Mouse (Mus musculus) midbrain, embryonic 11.5 days (tissue): ENCODE results near the gene Mcm3ap. TPM values are rescaled to one million over a fixed set of nuclear protein-coding genes. Genes with fewer than 3 reads are reported as not detected.

Experiments
- ATAC-seq: fragments of 200-750 bp; cut with Nextera tagmentation; 2 replicates; pipeline ENCODE4 v1.8.0; 2017; ENCODE audit warnings: moderate TSS enrichment, moderate library complexity; ENCODE audit not compliant: low FRiP score
- DNase-seq: peaks from one replicate; pipeline ENCODE4 v3.0.0; 2015; ENCODE audit warnings: low spot score; ENCODE audit errors: missing footprints
- H3K27ac ChIP-seq: fragments of 300-500 bp; sonication (generic); 2 replicates; pipeline ENCODE4 v1.5.1; 2014; ENCODE audit warnings: low read depth, low read length
- H3K27me3 ChIP-seq: fragments of 300-500 bp; sonication (generic); 2 replicates; pipeline ENCODE4 v1.6.1; 2014; ENCODE audit warnings: mild to moderate bottlenecking, low read length, moderate library complexity, mixed read lengths; ENCODE audit not compliant: control insufficient read depth, insufficient read depth
- H3K36me3 ChIP-seq: fragments of 300-500 bp; sonication (generic); 2 replicates; pipeline ENCODE4 v1.6.1; 2014; ENCODE audit warnings: mild to moderate bottlenecking, low read length, moderate library complexity, mixed read lengths; ENCODE audit not compliant: control insufficient read depth, insufficient read depth
- H3K4me1 ChIP-seq: fragments of 300-500 bp; sonication (generic); 2 replicates; pipeline ENCODE4 v1.6.1; 2014; ENCODE audit warnings: low read length; ENCODE audit not compliant: control insufficient read depth, insufficient read depth
- H3K4me2 ChIP-seq: fragments of 300-500 bp; sonication (generic); 2 replicates; pipeline ENCODE4 v1.6.1; 2014; ENCODE audit warnings: mild to moderate bottlenecking, moderate library complexity
- H3K4me3 ChIP-seq: fragments of 300-500 bp; sonication (generic); 2 replicates; pipeline ENCODE4 v1.5.1; 2014; ENCODE audit warnings: low read depth, low read length
- H3K9ac ChIP-seq: fragments of 300-500 bp; sonication (generic); 2 replicates; pipeline ENCODE4 v1.6.1; 2014; ENCODE audit warnings: low read length
- H3K9me3 ChIP-seq: fragments of 300-500 bp; sonication (generic); 2 replicates; pipeline ENCODE4 v1.6.1; 2016; ENCODE audit warnings: low read length; ENCODE audit not compliant: control insufficient read depth
- WGBS: fragments of 180-500 bp; shearing (Covaris S2); extraction: QIAGEN DNeasy Blood & Tissue Kit; methylation state at CpG from one replicate; pipeline ENCODE4 v1.1.7; 2014; 5-methylcytosine and 5-hydroxymethylcytosine counted together
- polyA plus RNA-seq: library from polyadenylated mRNA; unstranded; fragments of >200 nt; fragmentation: Nextera tagmentation; extraction: Ambion mirVana; gene quantifications from 2 replicates; pipeline ENCODE4 v1.2.1, GENCODE M21; 2014

The Mcm3ap gene
- polyA plus RNA-seq, 1 experiment from 2014 or later = 66.8 TPM

DNA sequence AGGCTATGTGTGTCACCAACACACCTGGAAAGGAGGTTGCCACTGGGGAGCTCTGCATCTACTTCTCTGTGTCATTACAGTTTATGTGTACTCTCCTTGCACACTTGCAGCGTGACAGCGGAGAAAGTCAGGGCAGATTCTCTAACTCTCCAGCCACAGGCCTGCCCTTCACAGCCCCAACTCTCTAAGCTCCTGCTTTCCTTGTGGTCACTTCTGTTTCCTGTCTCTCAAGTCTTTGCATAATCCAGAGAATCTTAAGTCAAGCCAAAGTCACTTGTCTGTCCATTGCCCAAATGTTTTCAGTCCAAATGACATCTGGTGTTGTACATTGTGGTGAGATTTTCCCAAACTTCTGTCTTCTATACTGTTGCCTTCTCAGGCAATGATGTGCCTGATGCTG lies 17.6 kb downstream of the Mcm3ap start:
- DNase-seq = peak; percentile 65
- H3K27me3 ChIP-seq = no peaks in the 10 kb centered on the region
- H3K4me1 ChIP-seq = no peaks in the 10 kb centered on the region
- H3K9me3 ChIP-seq = no peaks in the 10 kb centered on the region
- no peak overlapping the region for H3K4me2 ChIP-seq
- H3K4me3 ChIP-seq = no peak overlapping the region
- H3K36me3 ChIP-seq = peaks cover 31% of the 10 kb centered on the region
- H3K9ac ChIP-seq = no peak overlapping the region
- no peak overlapping the region for H3K27ac ChIP-seq
- ATAC-seq = no peak
- 94% methylated on average over 2 of the region's 2 CpGs for WGBS

DNA sequence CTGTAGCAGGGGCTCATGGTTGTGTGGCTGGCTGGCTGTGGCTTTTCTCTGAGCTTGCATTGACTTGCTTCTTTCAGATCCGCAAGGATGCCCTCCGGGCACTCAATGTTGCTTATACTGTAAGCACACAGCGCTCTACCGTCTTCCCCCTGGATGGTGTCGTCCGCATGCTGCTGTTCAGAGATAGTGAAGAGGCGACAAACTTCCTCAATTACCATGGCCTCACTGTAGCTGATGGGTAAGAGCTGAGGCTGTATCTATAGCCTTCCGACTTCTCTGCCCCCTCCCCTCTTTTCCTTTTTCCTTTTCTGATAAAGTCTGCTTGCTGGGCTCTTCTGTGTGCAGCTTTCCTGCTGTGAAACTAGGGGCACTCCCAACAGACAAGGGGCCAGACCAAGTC lies 19.5 kb downstream of the Mcm3ap start:
- no peak overlapping the region for H3K4me2 ChIP-seq
- no peak overlapping the region for H3K27ac ChIP-seq
- no peaks in the 10 kb centered on the region for H3K9me3 ChIP-seq
- no peak overlapping the region for H3K4me3 ChIP-seq
- H3K36me3 ChIP-seq = peaks cover 23% of the 10 kb centered on the region
- H3K27me3 ChIP-seq = no peaks in the 10 kb centered on the region
- no peaks in the 10 kb centered on the region for H3K4me1 ChIP-seq
- no peak for DNase-seq
- H3K9ac ChIP-seq = no peak overlapping the region
- 97% methylated on average over 8 of the region's 8 CpGs for WGBS
- ATAC-seq = no peak

DNA sequence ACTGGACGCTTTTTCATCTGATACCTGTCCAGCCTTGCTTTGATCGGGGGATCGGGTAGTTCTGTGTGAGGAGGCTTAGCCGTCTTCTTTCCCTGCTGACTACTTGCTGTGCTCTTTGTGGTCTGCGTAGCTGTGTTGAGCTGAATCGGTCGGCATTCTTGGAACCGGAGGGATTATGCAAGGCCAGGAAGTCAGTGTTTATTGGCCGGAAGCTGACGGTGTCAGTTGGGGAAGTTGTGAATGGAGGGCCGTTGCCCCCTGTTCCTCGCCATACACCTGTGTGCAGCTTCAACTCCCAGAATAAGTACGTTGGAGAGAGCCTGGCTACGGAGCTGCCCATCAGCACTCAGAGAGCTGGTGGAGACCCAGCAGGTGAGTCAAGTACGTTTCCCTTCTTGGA lies 20.5 kb downstream of the Mcm3ap start:
- Histone ChIP-seq H3K27ac (no peak overlapping the region), H3K4me3 (no peak overlapping the region), H3K36me3 (peaks cover 23% of the 10 kb centered on the region), H3K27me3 (no peaks in the 10 kb centered on the region), H3K9ac (no peak overlapping the region), H3K4me1 (no peaks in the 10 kb centered on the region), H3K9me3 (no peaks in the 10 kb centered on the region), H3K4me2 (no peak overlapping the region)
- 93% methylated on average over 15 of the region's 15 CpGs for WGBS
- ATAC-seq (no peak), DNase-seq (peak; percentile 72)

GRCm38 (mm10) chr10:76493527-76493926 lies 24.8 kb downstream of the Mcm3ap start:
- Histone ChIP-seq H3K9me3 (no peaks in the 10 kb centered on the region), H3K4me1 (no peaks in the 10 kb centered on the region), H3K27me3 (no peaks in the 10 kb centered on the region), H3K4me3 (no peak overlapping the region), H3K9ac (no peak overlapping the region), H3K36me3 (peaks cover 17% of the 10 kb centered on the region), H3K27ac (no peak overlapping the region), H3K4me2 (no peak overlapping the region)
- 80% methylated on average over 1 of the region's 1 CpGs for WGBS
- no peak for ATAC-seq
- DNase-seq = no peak

DNA sequence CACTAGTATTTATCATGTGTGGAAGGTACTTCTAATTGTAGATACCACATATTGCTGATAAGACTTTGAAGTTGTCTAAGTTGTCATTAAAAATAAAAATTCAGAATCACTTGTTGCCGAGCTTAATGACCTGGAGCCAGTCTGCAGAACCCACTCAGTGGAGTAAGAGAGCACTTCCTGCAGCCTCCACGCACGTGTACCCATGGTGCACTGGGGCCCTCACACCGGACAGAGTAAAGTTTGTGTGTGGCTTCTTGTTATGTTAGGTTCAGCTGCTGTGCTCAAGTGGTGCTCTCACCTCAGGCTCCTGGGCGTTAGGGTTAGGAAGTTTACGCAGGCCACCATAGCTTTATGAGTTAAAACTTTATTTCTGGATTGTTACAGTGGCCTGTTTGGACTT lies 26.8 kb downstream of the Mcm3ap start:
- DNase-seq (peak; percentile 60), ATAC-seq (no peak)
- no peak overlapping the region for H3K27ac ChIP-seq
- no peaks in the 10 kb centered on the region for H3K27me3 ChIP-seq
- H3K4me2 ChIP-seq = no peak overlapping the region
- H3K4me3 ChIP-seq = no peak overlapping the region
- no peaks in the 10 kb centered on the region for H3K9me3 ChIP-seq
- 96% methylated on average over 6 of the region's 6 CpGs for WGBS
- no peak overlapping the region for H3K9ac ChIP-seq
- no peaks in the 10 kb centered on the region for H3K4me1 ChIP-seq
- peaks cover 8% of the 10 kb centered on the region for H3K36me3 ChIP-seq

GRCm38 (mm10) chr10:76496366-76496765 lies 27.6 kb downstream of the Mcm3ap start:
- Histone ChIP-seq H3K27me3 (no peaks in the 10 kb centered on the region), H3K27ac (no peak overlapping the region), H3K4me2 (no peak overlapping the region), H3K36me3 (peaks cover 8% of the 10 kb centered on the region), H3K9me3 (no peaks in the 10 kb centered on the region), H3K9ac (no peak overlapping the region), H3K4me1 (no peaks in the 10 kb centered on the region), H3K4me3 (no peak overlapping the region)
- ATAC-seq (no peak), DNase-seq (peak; percentile 72)
- WGBS = 96% methylated on average over 7 of the region's 7 CpGs

DNA sequence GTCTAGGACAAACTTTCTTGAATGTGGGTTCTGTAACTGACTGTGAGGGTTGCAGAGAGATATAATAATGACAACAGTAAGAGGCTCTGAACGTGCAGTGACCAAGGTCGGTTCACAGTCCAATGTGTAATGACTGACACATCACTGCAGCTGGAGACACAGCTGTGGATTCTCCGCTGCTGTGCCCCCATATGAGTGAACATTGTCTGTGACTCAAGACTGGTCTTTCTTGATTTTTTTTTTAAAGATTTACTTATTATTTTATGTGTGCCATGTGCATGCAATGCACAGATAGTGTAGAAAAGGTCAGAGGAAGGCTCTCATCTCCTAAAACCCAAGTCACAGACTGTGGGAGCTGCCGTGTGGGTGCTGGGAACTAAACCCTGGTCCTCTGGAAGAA lies 28.8 kb downstream of the Mcm3ap start:
- H3K27ac ChIP-seq = no peak overlapping the region
- H3K4me1 ChIP-seq = no peaks in the 10 kb centered on the region
- no peak overlapping the region for H3K9ac ChIP-seq
- peak; percentile 71 for DNase-seq
- H3K9me3 ChIP-seq = no peaks in the 10 kb centered on the region
- H3K4me2 ChIP-seq = no peak overlapping the region
- 91% methylated on average over 4 of the region's 4 CpGs for WGBS
- H3K27me3 ChIP-seq = no peaks in the 10 kb centered on the region
- H3K36me3 ChIP-seq = peaks cover 8% of the 10 kb centered on the region
- H3K4me3 ChIP-seq = no peak overlapping the region
- no peak for ATAC-seq

DNA sequence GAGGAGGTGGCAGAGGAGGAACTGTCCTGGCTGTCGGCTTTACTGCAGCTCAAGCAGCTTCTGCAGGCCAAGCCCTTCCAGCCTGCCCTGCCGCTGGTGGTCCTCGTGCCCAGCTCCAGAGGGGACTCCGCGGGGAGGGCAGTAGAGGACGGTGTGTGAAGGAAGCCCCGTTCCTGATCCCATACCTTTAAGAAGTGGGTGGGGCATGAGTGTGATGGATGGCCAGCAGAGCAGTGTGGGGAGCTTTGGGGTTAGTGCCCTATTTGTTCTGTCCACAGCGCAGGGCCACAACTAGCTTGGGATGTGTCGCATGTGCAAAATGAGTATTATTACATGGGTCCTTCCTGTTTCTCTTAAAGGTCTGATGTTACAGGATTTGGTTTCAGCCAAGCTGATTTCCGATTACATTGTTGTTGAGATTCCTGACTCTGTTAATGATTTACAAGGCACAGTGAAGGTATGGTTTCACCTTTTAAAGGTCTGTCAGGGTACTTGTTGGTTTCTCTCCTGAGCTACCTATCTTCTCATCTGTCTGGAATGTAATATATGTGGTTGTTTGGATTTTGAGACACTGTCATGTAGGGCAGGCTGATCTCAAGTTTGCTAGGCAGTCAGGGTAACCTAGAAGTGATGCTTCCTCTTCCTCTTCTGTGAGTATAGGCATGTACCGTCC lies 35.7 kb downstream of the Mcm3ap start:
- Histone ChIP-seq H3K4me2 (no peak overlapping the region), H3K9ac (no peak overlapping the region), H3K9me3 (no peaks in the 10 kb centered on the region), H3K27ac (no peak overlapping the region), H3K4me3 (no peak overlapping the region), H3K27me3 (no peaks in the 10 kb centered on the region), H3K36me3 (peaks cover 14% of the 10 kb centered on the region), H3K4me1 (no peaks in the 10 kb centered on the region)
- 93% methylated on average over 11 of the region's 11 CpGs for WGBS
- ATAC-seq (no peak), DNase-seq (peak; percentile 37)

DNA sequence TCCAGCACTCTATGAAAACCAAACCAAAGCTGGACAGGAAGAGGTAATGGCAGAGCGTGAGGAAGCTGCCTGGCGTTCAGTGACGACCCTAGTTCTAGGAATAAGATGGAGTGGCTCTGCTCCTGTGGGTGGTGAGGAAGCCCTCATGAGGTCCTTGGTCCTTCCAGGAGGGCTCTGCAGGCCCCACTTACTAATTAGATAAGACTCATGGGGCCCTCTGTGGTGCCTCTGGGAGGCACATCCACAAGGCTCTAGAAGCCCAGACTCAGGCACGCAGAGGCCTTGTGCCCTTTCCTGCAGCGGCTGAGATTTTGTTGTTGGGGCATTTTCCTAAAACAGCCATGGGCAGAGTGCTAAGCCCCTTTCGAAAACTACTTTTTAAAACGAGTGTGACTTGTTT lies 37.1 kb downstream of the Mcm3ap start:
- no peaks in the 10 kb centered on the region for H3K9me3 ChIP-seq
- WGBS = 93% methylated on average over 7 of the region's 7 CpGs
- DNase-seq (peak; percentile 56), ATAC-seq (no peak)
- H3K4me2 ChIP-seq = no peak overlapping the region
- peaks cover 13% of the 10 kb centered on the region for H3K36me3 ChIP-seq
- no peak overlapping the region for H3K27ac ChIP-seq
- H3K4me1 ChIP-seq = no peaks in the 10 kb centered on the region
- H3K9ac ChIP-seq = no peak overlapping the region
- H3K4me3 ChIP-seq = no peak overlapping the region
- no peaks in the 10 kb centered on the region for H3K27me3 ChIP-seq
